Mouse (Mus musculus): Measurements from ENCODE around the gene Slc4a10. TPM values are rescaled to one million over a fixed set of nuclear protein-coding genes. Genes with fewer than 3 reads are reported as not detected.

Gene Slc4a10
- polyA plus RNA-seq, 1 experiment: 0.06 TPM

DNA sequence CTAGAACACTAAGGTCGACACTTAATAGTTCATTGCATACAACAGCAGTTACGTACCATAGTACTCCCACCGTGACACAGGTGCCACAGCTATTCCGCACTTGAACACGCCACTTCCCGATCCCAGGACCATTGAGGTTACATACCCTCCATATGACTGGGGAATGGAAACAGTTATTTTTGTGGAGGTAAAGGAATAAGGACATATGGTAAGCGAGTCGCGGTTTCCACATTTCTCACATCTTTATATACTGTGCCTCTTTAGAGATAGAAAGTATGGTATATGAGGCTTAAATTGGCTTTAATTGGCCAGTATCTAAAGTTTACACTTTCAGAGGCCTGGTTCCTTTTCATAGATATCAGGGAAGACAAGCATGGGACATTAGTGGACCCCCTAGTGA, 301.5 kb downstream of the Slc4a10 start:
- H3K4me1 ChIP-seq (ENCODE audit: control insufficient read depth, insufficient read depth, insufficient read length, low read length): no peaks in the 10 kb centered on the region
- WGBS: 97% methylated on average over 9 of the region's 9 CpGs

DNA sequence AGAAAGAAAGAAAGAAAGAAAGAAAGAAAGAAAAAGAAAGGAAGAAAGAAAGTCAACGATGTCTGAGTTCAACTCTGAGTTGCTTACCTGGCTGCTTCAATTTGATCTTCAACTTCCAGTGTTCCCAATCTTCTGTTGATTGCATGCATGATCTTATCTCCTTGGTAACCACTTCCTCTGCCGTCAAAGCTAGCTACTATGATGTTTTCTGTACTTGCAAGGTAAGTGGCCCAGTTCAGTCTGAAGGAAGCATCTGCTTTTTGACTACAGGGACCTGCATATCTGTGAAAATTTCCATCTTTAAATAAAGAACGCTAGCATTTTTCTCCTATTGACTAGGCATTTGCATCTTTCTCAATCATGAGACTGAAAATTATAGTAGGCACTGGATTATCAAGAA, 305.8 kb downstream of the Slc4a10 start:
- Histone ChIP-seq H3K36me3 (ENCODE audit: control insufficient read depth, insufficient read depth, low read length) (peaks cover 38% of the 10 kb centered on the region), H3K27ac (ENCODE audit: insufficient read depth, low read depth, low read length) (no peak overlapping the region), H3K4me1 (ENCODE audit: control insufficient read depth, insufficient read depth, insufficient read length, low read length) (no peaks in the 10 kb centered on the region), H3K27me3 (ENCODE audit: control insufficient read depth, insufficient read depth, low read length) (no peaks in the 10 kb centered on the region), H3K4me3 (ENCODE audit: low read depth, low read length) (no peak overlapping the region)
- TF ChIP-seq POLR2A (IDR thresholded peaks at IDR 0.05; ENCODE audit: low read depth, low read length) (no peak), CTCF (IDR thresholded peaks at IDR 0.05; ENCODE audit: extremely low read depth, insufficient read length, insufficient replicate concordance, low read depth, low read length) (no peak)
- WGBS: 60% methylated on average over 3 of the region's 3 CpGs

More for the DNA sequence above, 301.5 kb downstream of the Slc4a10 start:
- H3K36me3 ChIP-seq (ENCODE audit: control insufficient read depth, insufficient read depth, low read length): peaks cover 32% of the 10 kb centered on the region
- no peak for TF ChIP-seq CTCF (IDR thresholded peaks at IDR 0.05; ENCODE audit: extremely low read depth, insufficient read length, insufficient replicate concordance, low read depth, low read length)
- TF ChIP-seq POLR2A (IDR thresholded peaks at IDR 0.05; ENCODE audit: low read depth, low read length): no peak
- H3K27ac ChIP-seq (ENCODE audit: insufficient read depth, low read depth, low read length): no peak overlapping the region
- no peak overlapping the region for H3K4me3 ChIP-seq (ENCODE audit: low read depth, low read length)
- no peaks in the 10 kb centered on the region for H3K27me3 ChIP-seq (ENCODE audit: control insufficient read depth, insufficient read depth, low read length)

DNA sequence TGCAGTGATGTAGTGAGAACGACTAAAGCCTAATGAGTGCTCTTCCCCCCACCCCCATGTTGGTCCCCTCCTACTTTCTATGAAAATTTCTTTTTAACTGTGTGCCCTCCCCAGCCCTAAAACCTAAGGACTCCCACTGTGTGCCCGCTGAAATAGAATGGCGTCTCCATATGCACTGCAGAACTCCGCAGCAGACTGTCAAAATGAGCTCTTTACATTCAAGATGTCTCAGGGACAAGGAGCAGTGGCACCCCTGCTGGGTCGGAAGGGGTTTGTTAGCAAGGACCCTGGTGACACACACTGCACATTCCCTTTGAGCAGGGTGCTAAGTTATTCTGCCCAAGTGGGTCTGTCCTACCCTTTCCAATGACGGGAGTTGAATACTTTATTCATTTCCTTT, 309.5 kb downstream of the Slc4a10 start:
- no peak overlapping the region for H3K4me3 ChIP-seq (ENCODE audit: low read depth, low read length)
- H3K36me3 ChIP-seq (ENCODE audit: control insufficient read depth, insufficient read depth, low read length): peaks cover 49% of the 10 kb centered on the region
- WGBS: 82% methylated on average over 6 of the region's 6 CpGs
- no peak overlapping the region for H3K27ac ChIP-seq (ENCODE audit: insufficient read depth, low read depth, low read length)
- H3K4me1 ChIP-seq (ENCODE audit: control insufficient read depth, insufficient read depth, insufficient read length, low read length): no peaks in the 10 kb centered on the region
- no peak for TF ChIP-seq POLR2A (IDR thresholded peaks at IDR 0.05; ENCODE audit: low read depth, low read length)
- TF ChIP-seq CTCF (IDR thresholded peaks at IDR 0.05; ENCODE audit: extremely low read depth, insufficient read length, insufficient replicate concordance, low read depth, low read length): no peak
- H3K27me3 ChIP-seq (ENCODE audit: control insufficient read depth, insufficient read depth, low read length): no peaks in the 10 kb centered on the region

GRCm38 (mm10) chr2:62356606-62357005, 310.3 kb downstream of the Slc4a10 start:
- 88% methylated on average over 14 of the region's 14 CpGs for WGBS
- peaks cover 51% of the 10 kb centered on the region for H3K36me3 ChIP-seq (ENCODE audit: control insufficient read depth, insufficient read depth, low read length)
- no peak overlapping the region for H3K27ac ChIP-seq (ENCODE audit: insufficient read depth, low read depth, low read length)
- no peak overlapping the region for H3K4me3 ChIP-seq (ENCODE audit: low read depth, low read length)
- H3K27me3 ChIP-seq (ENCODE audit: control insufficient read depth, insufficient read depth, low read length): no peaks in the 10 kb centered on the region
- no peaks in the 10 kb centered on the region for H3K4me1 ChIP-seq (ENCODE audit: control insufficient read depth, insufficient read depth, insufficient read length, low read length)
- no peak for TF ChIP-seq CTCF (IDR thresholded peaks at IDR 0.05; ENCODE audit: extremely low read depth, insufficient read length, insufficient replicate concordance, low read depth, low read length)
- no peak for TF ChIP-seq POLR2A (IDR thresholded peaks at IDR 0.05; ENCODE audit: low read depth, low read length)

- Histone ChIP-seq H3K36me3 (ENCODE audit: control insufficient read depth, insufficient read depth, low read length) (peaks cover 55% of the 10 kb centered on the region), H3K4me3 (ENCODE audit: low read depth, low read length) (no peak overlapping the region), H3K4me1 (ENCODE audit: control insufficient read depth, insufficient read depth, insufficient read length, low read length) (no peaks in the 10 kb centered on the region), H3K27me3 (ENCODE audit: control insufficient read depth, insufficient read depth, low read length) (no peaks in the 10 kb centered on the region), H3K27ac (ENCODE audit: insufficient read depth, low read depth, low read length) (no peak overlapping the region)
- WGBS: 90% methylated on average over 7 of the region's 7 CpGs
- TF ChIP-seq POLR2A (IDR thresholded peaks at IDR 0.05; ENCODE audit: low read depth, low read length): no peak
- TF ChIP-seq CTCF (IDR thresholded peaks at IDR 0.05; ENCODE audit: extremely low read depth, insufficient read length, insufficient replicate concordance, low read depth, low read length): no peak
These were observed 311.0 kb downstream of the Slc4a10 start for GRCm38 (mm10) chr2:62357259-62357658.

DNA sequence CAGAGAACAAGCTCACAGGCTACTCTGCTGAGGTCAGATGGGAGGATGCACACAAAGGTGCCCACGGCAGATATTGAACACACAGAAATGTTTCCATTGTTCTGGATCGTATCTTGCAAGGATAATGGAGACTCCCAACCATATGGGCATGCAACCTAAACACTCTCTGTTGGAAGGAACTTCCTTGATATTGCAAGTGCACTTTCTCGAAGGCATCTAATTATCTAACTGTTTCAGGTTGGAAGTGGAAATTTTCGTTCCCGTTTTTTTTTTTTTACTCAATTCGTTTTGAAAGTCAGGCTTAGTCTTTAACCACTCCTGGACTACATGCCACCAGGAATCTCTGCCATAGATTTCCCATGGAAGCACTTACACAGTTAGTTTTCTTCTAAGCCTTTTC, 314.6 kb downstream of the Slc4a10 start:
- H3K4me1 ChIP-seq (ENCODE audit: control insufficient read depth, insufficient read depth, insufficient read length, low read length): peaks cover 3% of the 10 kb centered on the region; the same call in 1 of the 2 replicates
- peaks cover 58% of the 10 kb centered on the region for H3K36me3 ChIP-seq (ENCODE audit: control insufficient read depth, insufficient read depth, low read length)
- TF ChIP-seq POLR2A (IDR thresholded peaks at IDR 0.05; ENCODE audit: low read depth, low read length): no peak
- no peak for TF ChIP-seq CTCF (IDR thresholded peaks at IDR 0.05; ENCODE audit: extremely low read depth, insufficient read length, insufficient replicate concordance, low read depth, low read length)
- H3K27ac ChIP-seq (ENCODE audit: insufficient read depth, low read depth, low read length): no peak overlapping the region
- WGBS: 84% methylated on average over 6 of the region's 6 CpGs
- no peak overlapping the region for H3K4me3 ChIP-seq (ENCODE audit: low read depth, low read length)
- no peaks in the 10 kb centered on the region for H3K27me3 ChIP-seq (ENCODE audit: control insufficient read depth, insufficient read depth, low read length)

- 76% methylated on average over 3 of the region's 3 CpGs for WGBS
- peaks cover 3% of the 10 kb centered on the region; the same call in 1 of the 2 replicates for H3K4me1 ChIP-seq (ENCODE audit: control insufficient read depth, insufficient read depth, insufficient read length, low read length)
- TF ChIP-seq POLR2A (IDR thresholded peaks at IDR 0.05; ENCODE audit: low read depth, low read length) (no peak), CTCF (IDR thresholded peaks at IDR 0.05; ENCODE audit: extremely low read depth, insufficient read length, insufficient replicate concordance, low read depth, low read length) (no peak)
- no peak overlapping the region for H3K4me3 ChIP-seq (ENCODE audit: low read depth, low read length)
- peaks cover 55% of the 10 kb centered on the region for H3K36me3 ChIP-seq (ENCODE audit: control insufficient read depth, insufficient read depth, low read length)
- no peaks in the 10 kb centered on the region for H3K27me3 ChIP-seq (ENCODE audit: control insufficient read depth, insufficient read depth, low read length)
- no peak overlapping the region for H3K27ac ChIP-seq (ENCODE audit: insufficient read depth, low read depth, low read length)
These were observed 315.3 kb downstream of the Slc4a10 start for GRCm38 (mm10) chr2:62361514-62361913.

Measured in small intestine, adult 2 months (tissue).